Mouse (Mus musculus): ENCODE measurements around the gene Galnt16.

- TF ChIP-seq CTCF (IDR thresholded peaks at IDR 0.05; ENCODE audit: low read depth, low read length), result no peak
- no peak for TF ChIP-seq POLR2A (IDR thresholded peaks at IDR 0.05; ENCODE audit: borderline replicate concordance, low read depth, low read length)
These were observed 20.2 kb downstream of the Galnt16 start for GRCm38 (mm10) chr12:80538311-80538710.
